ENCODE assay signal across 8 mouse cellular contexts in the genomic region with DNA sequence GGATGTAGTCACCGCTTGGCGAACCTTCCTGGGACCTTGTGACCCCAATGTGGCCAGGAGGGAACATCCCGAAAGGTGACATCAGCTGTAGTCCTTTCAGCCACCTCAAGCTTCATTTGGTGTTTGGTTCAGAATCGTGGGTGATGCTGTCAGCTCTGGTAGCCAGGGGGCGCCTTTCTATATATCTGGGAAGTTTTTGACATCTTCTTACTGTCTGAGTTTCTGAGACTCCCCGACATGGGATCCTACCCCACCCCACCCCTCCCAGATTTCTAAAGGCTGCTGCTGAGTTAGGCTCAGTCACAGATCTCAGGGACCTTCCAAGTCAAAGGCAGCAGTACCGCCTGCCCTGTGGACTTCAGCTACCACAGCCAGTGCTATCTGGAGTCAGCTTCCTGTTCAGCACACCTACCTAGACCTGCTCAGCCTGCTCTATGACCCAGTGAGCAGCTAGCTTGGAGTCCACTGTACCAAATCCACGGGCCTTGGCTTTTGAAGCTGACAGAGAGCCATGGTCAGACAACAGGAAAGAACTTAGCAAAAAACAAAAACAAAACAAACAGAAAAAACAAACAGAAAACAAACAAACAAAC. TPM values are rescaled to one million over a fixed set of nuclear protein-coding genes. Genes with fewer than 3 reads are reported as not detected.
DNase-seq lines count a peak whose midpoint lies in the region; ATAC-seq and TF ChIP-seq lines count a peak whose summit lies in the region.
"Had no signal": no experiment of that assay in that cellular context is flagged by ENCODE, and none has a peak within 500 bp of the region (broad histone marks: within the 10 kb centered on the region; RNA-seq: fewer than 3 reads in every experiment).

No protein-coding gene starts in this region.

- no peaks in the 10 kb centered on the region for H3K27me3 ChIP-seq in lung, embryonic 14.5 days (ENCODE audit: insufficient read depth, low read length)
- no peaks in the 10 kb centered on the region for H3K27me3 ChIP-seq in stomach, postnatal 0 days (ENCODE audit: control insufficient read depth, insufficient read depth, low read length)
- H3K27me3 ChIP-seq: heart, embryonic 15.5 days had no signal

- no peak; the same call in 1 of the 2 replicates for ATAC-seq in lung, embryonic 14.5 days (ENCODE audit: insufficient read depth)
- peak; percentile 87 for ATAC-seq in stomach, postnatal 0 days (ENCODE audit: low FRiP score, low TSS enrichment)
- ATAC-seq in frontal cortex, adult (ENCODE audit: low TSS enrichment), result no peak

- no peak for TF ChIP-seq EP300 in stomach, postnatal 0 days (optimal IDR thresholded peaks at IDR 0.05)

- peak; percentile 16 for DNase-seq in lung, embryonic 14.5 days
- DNase-seq in lung, postnatal 25 days (ENCODE audit: low spot score), result no peak
- peak; percentile 35 to 61 for DNase-seq in adrenal gland, postnatal 36 days
- peak; percentile 34 to 39 for DNase-seq in kidney, postnatal 4 days
- DNase-seq in stomach, postnatal 0 days (ENCODE audit: low spot score), result peak; percentile 51
- no peak for DNase-seq in heart, adult 11 months

- no peaks in the 10 kb centered on the region for H3K9me3 ChIP-seq in lung, embryonic 14.5 days (ENCODE audit: low read depth, low read length)
- H3K9me3 ChIP-seq in stomach, postnatal 0 days (ENCODE audit: control insufficient read depth, low read length), result no peaks in the 10 kb centered on the region
- H3K9me3 ChIP-seq: heart, embryonic 15.5 days had no signal

- TF ChIP-seq CTCF in lung, embryonic 14.5 days (IDR thresholded peaks at IDR 0.05; ENCODE audit: low read depth), result peak; percentile 35; the same call in 1 of the 2 replicates
- TF ChIP-seq CTCF in stomach, postnatal 0 days (IDR thresholded peaks at IDR 0.05; ENCODE audit: low read depth), result peak; percentile 61

- no peaks in the 10 kb centered on the region for H3K4me1 ChIP-seq in lung, embryonic 14.5 days (ENCODE audit: insufficient read depth)
- H3K4me1 ChIP-seq in stomach, postnatal 0 days (replicated peaks; ENCODE audit: control insufficient read depth, insufficient read depth), result no peaks in the 10 kb centered on the region

- no peak overlapping the region for H3K9ac ChIP-seq in lung, embryonic 14.5 days
- no peak overlapping the region for H3K9ac ChIP-seq in stomach, postnatal 0 days (ENCODE audit: low read length)
- H3K9ac ChIP-seq: heart, embryonic 15.5 days had no signal

- no peak overlapping the region for H3K27ac ChIP-seq in lung, embryonic 14.5 days (ENCODE audit: low read depth)
- H3K27ac ChIP-seq in stomach, postnatal 0 days (replicated peaks), result no peak overlapping the region
- H3K27ac ChIP-seq: heart, embryonic 15.5 days had no signal

- 60% methylated on average over 8 of the region's 8 CpGs for WGBS in lung, embryonic 14.5 days
- WGBS in stomach, postnatal 0 days, result 59% methylated on average over 8 of the region's 8 CpGs

- H3K4me3 ChIP-seq in lung, embryonic 14.5 days (ENCODE audit: low read depth, low read length), result no peak overlapping the region
- no peak overlapping the region for H3K4me3 ChIP-seq in stomach, postnatal 0 days (ENCODE audit: low read depth, low read length)
- H3K4me3 ChIP-seq: heart, embryonic 15.5 days had no signal

- H3K36me3 ChIP-seq in lung, embryonic 14.5 days (ENCODE audit: insufficient read depth), result no peaks in the 10 kb centered on the region
- H3K36me3 ChIP-seq in stomach, postnatal 0 days (ENCODE audit: control insufficient read depth, insufficient read depth, low read length), result no peaks in the 10 kb centered on the region
- H3K36me3 ChIP-seq: heart, embryonic 15.5 days had no signal

- no peak overlapping the region for H3K4me2 ChIP-seq in lung, embryonic 14.5 days
- no peak overlapping the region for H3K4me2 ChIP-seq in stomach, postnatal 0 days (replicated peaks; ENCODE audit: low read depth)
- H3K4me2 ChIP-seq: heart, embryonic 15.5 days had no signal

RNA-seq across cellular contexts. Expression of a gene that starts 18.5 kb away (rescaled TPM):
- 0.26 TPM in 1 of 2 replicates, not detected in the other for polyA plus RNA-seq in lung, embryonic 14.5 days (2014; fragmentation: Nextera tagmentation; extraction: Ambion mirVana)
- total RNA-seq in adrenal gland, postnatal 36 days (2021), result not detected
- not detected in 2 replicates for polyA plus RNA-seq in stomach, postnatal 0 days (2015; fragmentation: Nextera tagmentation; extraction: Ambion mirVana)

RNA-seq across cellular contexts. Expression of a gene that starts 32.6 kb away (rescaled TPM):
- polyA plus RNA-seq in lung, embryonic 14.5 days (2014; fragmentation: Nextera tagmentation; extraction: Ambion mirVana), result 10.3 and 12.2 TPM in 2 replicates
- total RNA-seq in adrenal gland, postnatal 36 days (2021), result 10 to 100 TPM; 43.5 to 66.9 TPM
- polyA plus RNA-seq in stomach, postnatal 0 days (2015; fragmentation: Nextera tagmentation; extraction: Ambion mirVana), result 5.9 and 10.2 TPM in 2 replicates

Comparison
In these comparisons a context has a peak if more than half of its experiments do, and no peak if none do; other contexts are left out.
1. DNase-seq: peak in lung, embryonic 14.5 days (single experiment), adrenal gland, postnatal 36 days (2 of 2), kidney, postnatal 4 days (2 of 2) and stomach, postnatal 0 days (single experiment); none in lung, postnatal 25 days (single experiment) and heart, adult 11 months (single experiment).